Mouse (Mus musculus) myocyte (in vitro differentiated cells): ENCODE data around the gene 9130409I23Rik. TPM values are rescaled to one million over a fixed set of nuclear protein-coding genes. Genes with fewer than 3 reads are reported as not detected.

ENCODE experiments used
- H3K27me3 ChIP-seq: one replicate; pipeline ENCODE4 v1.6.1; 2011; ENCODE audit not compliant: control insufficient read depth, insufficient read depth, insufficient read length
- H3K36me3 ChIP-seq: one replicate; pipeline ENCODE4 v1.6.1; 2011; ENCODE audit not compliant: control insufficient read depth, insufficient read depth
- H3K4me2 ChIP-seq: one replicate; pipeline ENCODE4 v1.6.1; 2011; ENCODE audit warnings: low read depth, control low read depth
- H3K4me3 ChIP-seq: one replicate; pipeline ENCODE4 v1.5.1; 2011; ENCODE audit warnings: mild to moderate bottlenecking, control low read depth, moderate library complexity
- H3K79me2 ChIP-seq: one replicate; pipeline ENCODE4 v1.6.1; 2011; ENCODE audit not compliant: control insufficient read depth, insufficient read depth
- H3ac ChIP-seq: one replicate; pipeline ENCODE4 v1.6.1; 2011; ENCODE audit not compliant: control insufficient read depth, insufficient read length
- CEBPB ChIP-seq: IDR thresholded peaks from 2 replicates; pipeline ENCODE4 v1.6.1; 2011; ENCODE audit warnings: mild to moderate bottlenecking, moderate library complexity; ENCODE audit not compliant: poor library complexity, insufficient read depth, severe bottlenecking
- E2F4 ChIP-seq: IDR thresholded peaks from one replicate; pipeline ENCODE4 v1.6.1; 2011; ENCODE audit warnings: mild to moderate bottlenecking, control low read depth, moderate library complexity; ENCODE audit not compliant: insufficient read depth
- MAX ChIP-seq: IDR thresholded peaks from one replicate; pipeline ENCODE4 v1.6.1; 2011; ENCODE audit warnings: low read depth, mild to moderate bottlenecking, control low read depth
- MYOD1 ChIP-seq, 3 experiments: IDR thresholded peaks; one replicate each; pipeline ENCODE4 v1.6.1; 2011; ENCODE audit warnings: control low read depth in 2 of 3, low read depth in 2 of 3, mild to moderate bottlenecking in 2 of 3, moderate library complexity in 1 of 3; ENCODE audit not compliant: insufficient read length in 2 of 3, control insufficient read depth in 1 of 3
- MYOG ChIP-seq, 3 experiments: IDR thresholded peaks; one replicate each; pipeline ENCODE4 v1.6.1; 2011; ENCODE audit warnings: control low read depth in 2 of 3, low read depth in 2 of 3, mild to moderate bottlenecking in 2 of 3; ENCODE audit not compliant: insufficient read length in 2 of 3, control insufficient read depth in 1 of 3, insufficient read depth in 1 of 3
- POLR2A ChIP-seq: IDR thresholded peaks from one replicate; pipeline ENCODE4 v1.6.1; 2011; ENCODE audit warnings: low read depth, mild to moderate bottlenecking, control low read depth, moderate library complexity; ENCODE audit not compliant: insufficient read length
- POLR2AphosphoS2 ChIP-seq: IDR thresholded peaks from one replicate; pipeline ENCODE4 v1.6.1; 2011; ENCODE audit warnings: low read depth, control low read depth; ENCODE audit not compliant: insufficient read length
- REST ChIP-seq: IDR thresholded peaks from one replicate; pipeline ENCODE4 v1.6.1; 2011; ENCODE audit warnings: mild to moderate bottlenecking, control low read depth, moderate library complexity; ENCODE audit not compliant: insufficient read depth, insufficient read length
- SRF ChIP-seq: IDR thresholded peaks from one replicate; pipeline ENCODE4 v1.6.1; 2011; ENCODE audit warnings: low read depth; ENCODE audit not compliant: control insufficient read depth, insufficient read length
- TCF12 ChIP-seq: IDR thresholded peaks from one replicate; pipeline ENCODE4 v1.6.1; 2011; ENCODE audit warnings: mild to moderate bottlenecking, control low read depth; ENCODE audit not compliant: poor library complexity, insufficient read depth, severe bottlenecking
- TCF3 ChIP-seq: IDR thresholded peaks from one replicate; pipeline ENCODE4 v1.6.1; 2011; ENCODE audit warnings: low read depth, control low read depth; ENCODE audit not compliant: insufficient read length
- USF1 ChIP-seq: IDR thresholded peaks from one replicate; pipeline ENCODE4 v1.6.1; 2011; ENCODE audit warnings: low read depth, mild to moderate bottlenecking, control low read depth, moderate library complexity
- polyA plus RNA-seq: library from polyadenylated mRNA; unstranded; fragments of >200 nt; fragmentation: generic; extraction: Trizol; gene quantifications from one replicate; pipeline ENCODE4 v1.2.1, GENCODE M21; 2012; ENCODE audit warnings: missing spikeins

The 9130409I23Rik gene
- polyA plus RNA-seq, 1 experiment: not detected

GRCm38 (mm10) chr1:181008266-181008665, 42.8 kb upstream of the 9130409I23Rik start:
- no peaks in the 10 kb centered on the region for H3K27me3 ChIP-seq
- no peaks in the 10 kb centered on the region for H3K36me3 ChIP-seq
- H3K4me2 ChIP-seq: no peak overlapping the region
- H3K79me2 ChIP-seq: no peaks in the 10 kb centered on the region
- TF ChIP-seq USF1 (no peak), MAX (no peak), SRF (no peak), MYOG (IDR thresholded peaks at IDR 0.05; ENCODE audit: control insufficient read depth in 1 of 3, insufficient read depth in 1 of 3, insufficient read length in 2 of 3, low read depth in 2 of 3) (no peak), E2F4 (no peak), CEBPB (no peak), TCF12 (no peak)
- H3K4me3 ChIP-seq: no peak overlapping the region
- H3ac ChIP-seq: no peak overlapping the region

GRCm38 (mm10) chr1:181009011-181009590, 41.9 kb upstream of the 9130409I23Rik start:
- TF ChIP-seq SRF: no peak
- TF ChIP-seq E2F4: no peak
- TF ChIP-seq MAX: no peak
- no peak for TF ChIP-seq MYOG (IDR thresholded peaks at IDR 0.05; ENCODE audit: control insufficient read depth in 1 of 3, insufficient read depth in 1 of 3, insufficient read length in 2 of 3, low read depth in 2 of 3)
- no peak for TF ChIP-seq REST
- TF ChIP-seq POLR2A: no peak
- TF ChIP-seq TCF12: no peak
- no peak for TF ChIP-seq CEBPB
- Histone ChIP-seq H3ac (no peak overlapping the region), H3K4me3 (no peak overlapping the region), H3K79me2 (no peaks in the 10 kb centered on the region), H3K4me2 (no peak overlapping the region), H3K36me3 (no peaks in the 10 kb centered on the region), H3K27me3 (no peaks in the 10 kb centered on the region)

- Histone ChIP-seq H3K27me3 (no peaks in the 10 kb centered on the region), H3ac (no peak overlapping the region), H3K36me3 (no peaks in the 10 kb centered on the region), H3K79me2 (no peaks in the 10 kb centered on the region), H3K4me3 (no peak overlapping the region), H3K4me2 (peak overlapping the region; percentile 38)
- TF ChIP-seq MYOD1 (IDR thresholded peaks at IDR 0.05; ENCODE audit: control insufficient read depth in 1 of 3, insufficient read length in 2 of 3, low read depth in 2 of 3) (no peak), POLR2AphosphoS2 (no peak)
Measured at GRCm38 (mm10) chr1:181009754-181010153, 41.3 kb upstream of the 9130409I23Rik start.

- no peaks in the 10 kb centered on the region for H3K27me3 ChIP-seq
- no peaks in the 10 kb centered on the region for H3K79me2 ChIP-seq
- no peak for TF ChIP-seq POLR2A
- TF ChIP-seq CEBPB: no peak
- TF ChIP-seq REST: no peak
- no peak for TF ChIP-seq MYOG (IDR thresholded peaks at IDR 0.05; ENCODE audit: control insufficient read depth in 1 of 3, insufficient read depth in 1 of 3, insufficient read length in 2 of 3, low read depth in 2 of 3)
- no peak for TF ChIP-seq POLR2AphosphoS2
- TF ChIP-seq E2F4: no peak
- TF ChIP-seq TCF3: no peak
- no peak for TF ChIP-seq MAX
- no peak for TF ChIP-seq SRF
- no peak for TF ChIP-seq TCF12
- no peak for TF ChIP-seq MYOD1 (IDR thresholded peaks at IDR 0.05; ENCODE audit: control insufficient read depth in 1 of 3, insufficient read length in 2 of 3, low read depth in 2 of 3)
- no peak for TF ChIP-seq USF1
- H3K4me3 ChIP-seq: no peak overlapping the region
- no peaks in the 10 kb centered on the region for H3K36me3 ChIP-seq
- H3K4me2 ChIP-seq: peak overlapping the region; percentile 38
- H3ac ChIP-seq: no peak overlapping the region
Measured at GRCm38 (mm10) chr1:181010171-181010932, 40.7 kb upstream of the 9130409I23Rik start.

- TF ChIP-seq USF1 (no peak), REST (no peak), POLR2A (no peak), SRF (no peak), TCF3 (no peak), CEBPB (no peak), POLR2AphosphoS2 (no peak), TCF12 (no peak), MYOD1 (IDR thresholded peaks at IDR 0.05; ENCODE audit: control insufficient read depth in 1 of 3, insufficient read length in 2 of 3, low read depth in 2 of 3) (no peak), E2F4 (no peak), MYOG (IDR thresholded peaks at IDR 0.05; ENCODE audit: control insufficient read depth in 1 of 3, insufficient read depth in 1 of 3, insufficient read length in 2 of 3, low read depth in 2 of 3) (no peak), MAX (no peak)
- Histone ChIP-seq H3ac (no peak overlapping the region), H3K4me2 (no peak overlapping the region), H3K79me2 (no peaks in the 10 kb centered on the region), H3K4me3 (no peak overlapping the region), H3K27me3 (no peaks in the 10 kb centered on the region), H3K36me3 (no peaks in the 10 kb centered on the region)
Measured at GRCm38 (mm10) chr1:181011601-181012000, 39.4 kb upstream of the 9130409I23Rik start.
